Mouse (Mus musculus) frontal cortex, postnatal 25 days (tissue): Measurements from ENCODE around the gene Lsm4.

Experiments
- DNase-seq, 2 experiments: peaks; one replicate each; pipeline ENCODE4 v3.0.0; 2022; ENCODE audit warnings: low spot score in 2 of 2

Gene Lsm4

GRCm38 (mm10) chr8:70678679-70679078, 5.6 kb downstream of the Lsm4 start:
- no peak for DNase-seq

GRCm38 (mm10) chr8:70679404-70679803, 6.4 kb downstream of the Lsm4 start:
- no peak for DNase-seq

- DNase-seq = no peak
Observed at GRCm38 (mm10) chr8:70680039-70680438, 7.0 kb downstream of the Lsm4 start.

GRCm38 (mm10) chr8:70681410-70681809, 8.4 kb downstream of the Lsm4 start:
- DNase-seq = no peak

GRCm38 (mm10) chr8:70682193-70682592, 9.1 kb downstream of the Lsm4 start:
- no peak for DNase-seq

GRCm38 (mm10) chr8:70682692-70683091, 9.6 kb downstream of the Lsm4 start:
- DNase-seq = no peak

- DNase-seq = peak in 1 of 2 experiments; percentile 69
Observed at GRCm38 (mm10) chr8:70684291-70684690, 11.2 kb downstream of the Lsm4 start.

GRCm38 (mm10) chr8:70687576-70687975, 14.5 kb downstream of the Lsm4 start:
- no peak for DNase-seq

- no peak for DNase-seq
Observed at GRCm38 (mm10) chr8:70688136-70688535, 15.1 kb downstream of the Lsm4 start.

- no peak for DNase-seq
Observed at GRCm38 (mm10) chr8:70689892-70690390, 16.9 kb downstream of the Lsm4 start.

GRCm38 (mm10) chr8:70691230-70691629, 18.2 kb downstream of the Lsm4 start:
- no peak for DNase-seq

- no peak for DNase-seq
Observed at GRCm38 (mm10) chr8:70691727-70692231, 18.7 kb downstream of the Lsm4 start.

GRCm38 (mm10) chr8:70693636-70694035, 20.6 kb downstream of the Lsm4 start:
- DNase-seq = no peak

GRCm38 (mm10) chr8:70695318-70696018, 22.4 kb downstream of the Lsm4 start:
- no peak for DNase-seq

GRCm38 (mm10) chr8:70696019-70696885, 23.2 kb downstream of the Lsm4 start:
- DNase-seq = no peak

- DNase-seq = no peak
Observed at GRCm38 (mm10) chr8:70696946-70697345, 23.9 kb downstream of the Lsm4 start.

GRCm38 (mm10) chr8:70697366-70698250, 24.6 kb downstream of the Lsm4 start:
- no peak for DNase-seq

- peak; percentile 95 to 96 for DNase-seq
Observed at GRCm38 (mm10) chr8:70698310-70699109, 25.5 kb downstream of the Lsm4 start, which contains the start of gene Jund. TSS of gene Jund (plus strand) at chr8:70698949.

GRCm38 (mm10) chr8:70699116-70699833, 26.2 kb downstream of the Lsm4 start:
- peak in 1 of 2 experiments; percentile 49 for DNase-seq
